Comparison of ENCODE assay signal across 12 mouse cellular contexts in genomic region chr9:108105549-108105863, GRCm38 (mm10). TPM values are rescaled to one million over a fixed set of nuclear protein-coding genes. Genes with fewer than 3 reads are reported as not detected.
DNase-seq lines count a peak whose midpoint lies in the region; ATAC-seq and TF ChIP-seq lines count a peak whose summit lies in the region.
"Had no signal": no experiment of that assay in that cellular context is flagged by ENCODE, and none has a peak within 500 bp of the region (broad histone marks: within the 10 kb centered on the region; RNA-seq: fewer than 3 reads in every experiment).

No protein-coding gene starts in this region.

- peaks cover 33% of the 10 kb centered on the region; the same call in 1 of the 2 replicates for H3K36me3 ChIP-seq in forebrain, embryonic 12.5 days (replicated peaks)
- H3K36me3 ChIP-seq in forebrain, postnatal 0 days (ENCODE audit: insufficient read depth), result peaks cover 74% of the 10 kb centered on the region
- no peaks in the 10 kb centered on the region for H3K36me3 ChIP-seq in thymus, adult 2 months (ENCODE audit: control insufficient read depth, insufficient read depth, low read length)
- no peaks in the 10 kb centered on the region for H3K36me3 ChIP-seq in liver, embryonic 14.5 days (replicated peaks; ENCODE audit: control insufficient read depth, insufficient read depth, low read depth)

- DNase-seq in forebrain, postnatal 0 days, result no peak
- no peak for DNase-seq in thymus, adult 2 months
- no peak for DNase-seq in thymus, postnatal 0 days (ENCODE audit: low spot score)
- DNase-seq in liver, embryonic 14.5 days (ENCODE audit: low read depth in 3 of 3, low spot score in 3 of 3), result no peak
- no peak for DNase-seq in layer of hippocampus, adult 9-11 months
- no peak for DNase-seq in urinary bladder, postnatal 4 days (ENCODE audit: low spot score in 2 of 2)
- no peak for DNase-seq in cerebellum, adult 18-20 months
- DNase-seq: cerebellum, adult 8-10 months; lung, adult 2 months had no signal

- no peak overlapping the region for H3K27ac ChIP-seq in forebrain, embryonic 12.5 days
- no peak overlapping the region for H3K27ac ChIP-seq in forebrain, postnatal 0 days (ENCODE audit: low read depth, low read length)
- no peak overlapping the region for H3K27ac ChIP-seq in thymus, adult 2 months (ENCODE audit: control insufficient read depth, insufficient read depth, low read length)
- H3K27ac ChIP-seq in liver, embryonic 14.5 days, result no peak overlapping the region

- peaks cover 13% of the 10 kb centered on the region for H3K4me1 ChIP-seq in forebrain, embryonic 12.5 days
- H3K4me1 ChIP-seq in forebrain, postnatal 0 days (ENCODE audit: insufficient read depth), result no peaks in the 10 kb centered on the region
- H3K4me1 ChIP-seq in thymus, adult 2 months (replicated peaks; ENCODE audit: control insufficient read depth, insufficient read depth, low read length), result peaks cover 43% of the 10 kb centered on the region
- H3K4me1 ChIP-seq in liver, embryonic 14.5 days (replicated peaks; ENCODE audit: control insufficient read depth in 2 of 2, insufficient read depth in 2 of 2, low read length in 1 of 2), result peaks cover 6% of the 10 kb centered on the region in 2 experiments; a peak in 2 of 4 replicates

- ATAC-seq in forebrain, embryonic 12.5 days (ENCODE audit: low FRiP score), result no peak
- ATAC-seq in forebrain, postnatal 0 days, result no peak
- ATAC-seq in liver, embryonic 14.5 days (ENCODE audit: insufficient read depth), result no peak

- no peak for TF ChIP-seq EP300 in liver, embryonic 14.5 days (IDR thresholded peaks at IDR 0.05; ENCODE audit: low read depth)

- H3K9me3 ChIP-seq in forebrain, embryonic 12.5 days, result no peaks in the 10 kb centered on the region
- no peaks in the 10 kb centered on the region for H3K9me3 ChIP-seq in forebrain, postnatal 0 days (ENCODE audit: low read length)
- H3K9me3 ChIP-seq in liver, embryonic 14.5 days (ENCODE audit: control insufficient read depth, low read length), result no peaks in the 10 kb centered on the region

- H3K27me3 ChIP-seq in forebrain, embryonic 12.5 days, result peaks cover 10% of the 10 kb centered on the region; the same call in 1 of the 2 replicates
- no peaks in the 10 kb centered on the region for H3K27me3 ChIP-seq in forebrain, postnatal 0 days (ENCODE audit: insufficient read depth, low read length)
- no peaks in the 10 kb centered on the region for H3K27me3 ChIP-seq in thymus, adult 2 months (ENCODE audit: control insufficient read depth, insufficient read depth, low read length)
- H3K27me3 ChIP-seq in liver, embryonic 14.5 days (ENCODE audit: control insufficient read depth, insufficient read depth, low read length), result peaks cover under 1% of the 10 kb centered on the region; the same call in 1 of the 2 replicates

- peak overlapping the region; percentile 26; the same call in 1 of the 2 replicates for H3K9ac ChIP-seq in forebrain, embryonic 12.5 days
- no peak overlapping the region for H3K9ac ChIP-seq in forebrain, postnatal 0 days
- no peak overlapping the region; the same call in 1 of the 2 replicates for H3K9ac ChIP-seq in liver, embryonic 14.5 days (replicated peaks)

- no peak for TF ChIP-seq CTCF in forebrain, postnatal 0 days (IDR thresholded peaks at IDR 0.05; ENCODE audit: low read depth)
- TF ChIP-seq CTCF in thymus, adult 2 months (IDR thresholded peaks at IDR 0.05; ENCODE audit: borderline replicate concordance, control insufficient read depth, extremely low read depth, insufficient read depth, low read length, poor library complexity), result no peak
- no peak for TF ChIP-seq CTCF in liver, embryonic 14.5 days (IDR thresholded peaks at IDR 0.05; ENCODE audit: low read depth)

- H3K4me3 ChIP-seq in forebrain, embryonic 12.5 days (replicated peaks), result no peak overlapping the region
- H3K4me3 ChIP-seq in forebrain, postnatal 0 days (ENCODE audit: low read depth, low read length), result no peak overlapping the region
- H3K4me3 ChIP-seq in thymus, adult 2 months (ENCODE audit: control insufficient read depth, insufficient read depth, low read length), result peak overlapping the region; percentile 19; the same call in 1 of the 2 replicates
- no peak overlapping the region; a peak in 1 of 4 replicates for H3K4me3 ChIP-seq in liver, embryonic 14.5 days (ENCODE audit: insufficient read depth in 1 of 2, low read depth in 2 of 2, low read length in 2 of 2)

- H3K4me2 ChIP-seq in forebrain, embryonic 12.5 days, result no peak overlapping the region
- H3K4me2 ChIP-seq in forebrain, postnatal 0 days (ENCODE audit: low read depth), result no peak overlapping the region
- H3K4me2 ChIP-seq in liver, embryonic 14.5 days (ENCODE audit: low read depth), result peak overlapping the region; percentile 62

- TF ChIP-seq POLR2A in thymus, adult 2 months (IDR thresholded peaks at IDR 0.05; ENCODE audit: control insufficient read depth, extremely low read depth, insufficient read depth, low read length, poor library complexity), result no peak

- WGBS in forebrain, embryonic 12.5 days, result 82% methylated on average over 12 of the region's 12 CpGs
- 73% methylated on average over 12 of the region's 12 CpGs for WGBS in forebrain, postnatal 0 days
- 74% methylated on average over 12 of the region's 12 CpGs for WGBS in thymus, adult 2 months
- 60% methylated on average over 12 of the region's 12 CpGs for WGBS in liver, embryonic 14.5 days (ENCODE audit: insufficient replicate concordance)

RNA-seq across cellular contexts. Expression of gene Apeh, which starts 11.1 kb away (rescaled TPM):
- polyA plus RNA-seq in forebrain, embryonic 12.5 days (2016; fragmentation: Nextera tagmentation; extraction: Ambion mirVana), result 51.1 and 56.0 TPM in 2 replicates
- 24.5 and 27.9 TPM in 2 replicates for total RNA-seq in forebrain, postnatal 0 days (2014; rRNA removed)
- polyA plus RNA-seq in forebrain, postnatal 0 days (2015; fragmentation: Nextera tagmentation; extraction: Ambion mirVana), result 28.2 and 30.0 TPM in 2 replicates
- polyA plus RNA-seq in thymus, adult 2 months (2012; rRNA removed), result 131 and 163 TPM in 2 replicates
- 48.0 and 51.4 TPM in 2 replicates for polyA plus RNA-seq in thymus, postnatal 0 days (2015; fragmentation: Nextera tagmentation; extraction: Ambion mirVana)
- 126 and 150 TPM in 2 replicates for polyA plus RNA-seq in liver, embryonic 14.5 days (2012; rRNA removed)
- polyA plus RNA-seq in liver, embryonic 14.5 days (2014; fragmentation: Nextera tagmentation; extraction: Ambion mirVana), result 153 and 172 TPM in 2 replicates

RNA-seq across cellular contexts. Expression of gene Rnf123, which starts 22.4 kb away (rescaled TPM):
- polyA plus RNA-seq in forebrain, embryonic 12.5 days (2016; fragmentation: Nextera tagmentation; extraction: Ambion mirVana), result 36.9 and 41.2 TPM in 2 replicates
- 32.0 and 35.8 TPM in 2 replicates for total RNA-seq in forebrain, postnatal 0 days (2014; rRNA removed)
- 25.4 and 37.0 TPM in 2 replicates for polyA plus RNA-seq in forebrain, postnatal 0 days (2015; fragmentation: Nextera tagmentation; extraction: Ambion mirVana)
- polyA plus RNA-seq in thymus, adult 2 months (2012; rRNA removed), result 221 and 246 TPM in 2 replicates
- 27.9 and 37.9 TPM in 2 replicates for polyA plus RNA-seq in thymus, postnatal 0 days (2015; fragmentation: Nextera tagmentation; extraction: Ambion mirVana)
- polyA plus RNA-seq in liver, embryonic 14.5 days (2012; rRNA removed), result 139 and 146 TPM in 2 replicates
- polyA plus RNA-seq in liver, embryonic 14.5 days (2014; fragmentation: Nextera tagmentation; extraction: Ambion mirVana), result 88.2 and 102 TPM in 2 replicates

RNA-seq across cellular contexts. Expression of gene Mst1, which starts 25.3 kb away (rescaled TPM):
- 0.27 and 0.41 TPM in 2 replicates for polyA plus RNA-seq in forebrain, embryonic 12.5 days (2016; fragmentation: Nextera tagmentation; extraction: Ambion mirVana)
- total RNA-seq in forebrain, postnatal 0 days (2014; rRNA removed), result 0.10 TPM in 1 of 2 replicates, not detected in the other
- polyA plus RNA-seq in forebrain, postnatal 0 days (2015; fragmentation: Nextera tagmentation; extraction: Ambion mirVana), result not detected in 2 replicates
- polyA plus RNA-seq in thymus, adult 2 months (2012; rRNA removed), result 3.3 and 3.5 TPM in 2 replicates
- polyA plus RNA-seq in thymus, postnatal 0 days (2015; fragmentation: Nextera tagmentation; extraction: Ambion mirVana), result 1.5 and 3.1 TPM in 2 replicates
- polyA plus RNA-seq in liver, embryonic 14.5 days (2012; rRNA removed), result 21.0 and 21.3 TPM in 2 replicates
- polyA plus RNA-seq in liver, embryonic 14.5 days (2014; fragmentation: Nextera tagmentation; extraction: Ambion mirVana), result 24.1 and 29.7 TPM in 2 replicates
- total RNA-seq: hematopoietic stem cell, adult 5-6 weeks; neutrophil, adult 5-6 weeks had no signal

RNA-seq across cellular contexts. Expression of gene Amigo3, which starts 52.5 kb away (rescaled TPM):
- polyA plus RNA-seq in forebrain, embryonic 12.5 days (2016; fragmentation: Nextera tagmentation; extraction: Ambion mirVana), result 3.6 and 3.8 TPM in 2 replicates
- 2.9 and 3.4 TPM in 2 replicates for total RNA-seq in forebrain, postnatal 0 days (2014; rRNA removed)
- 1.4 and 1.5 TPM in 2 replicates for polyA plus RNA-seq in forebrain, postnatal 0 days (2015; fragmentation: Nextera tagmentation; extraction: Ambion mirVana)
- 4.5 and 4.8 TPM in 2 replicates for polyA plus RNA-seq in thymus, adult 2 months (2012; rRNA removed)
- 1.7 and 2.0 TPM in 2 replicates for polyA plus RNA-seq in thymus, postnatal 0 days (2015; fragmentation: Nextera tagmentation; extraction: Ambion mirVana)
- polyA plus RNA-seq in liver, embryonic 14.5 days (2012; rRNA removed), result 0.51 and 0.75 TPM in 2 replicates
- 0.89 and 1.4 TPM in 2 replicates for polyA plus RNA-seq in liver, embryonic 14.5 days (2014; fragmentation: Nextera tagmentation; extraction: Ambion mirVana)

RNA-seq across cellular contexts. Expression of gene Gmppb, which starts 56.5 kb away (rescaled TPM):
- 18.2 and 19.3 TPM in 2 replicates for polyA plus RNA-seq in forebrain, embryonic 12.5 days (2016; fragmentation: Nextera tagmentation; extraction: Ambion mirVana)
- total RNA-seq in forebrain, postnatal 0 days (2014; rRNA removed), result 17.5 and 18.6 TPM in 2 replicates
- 15.5 and 16.0 TPM in 2 replicates for polyA plus RNA-seq in forebrain, postnatal 0 days (2015; fragmentation: Nextera tagmentation; extraction: Ambion mirVana)
- 18.0 and 20.9 TPM in 2 replicates for polyA plus RNA-seq in thymus, adult 2 months (2012; rRNA removed)
- 29.9 TPM in 2 replicates for polyA plus RNA-seq in thymus, postnatal 0 days (2015; fragmentation: Nextera tagmentation; extraction: Ambion mirVana)
- 6.7 and 12.9 TPM in 2 replicates for polyA plus RNA-seq in liver, embryonic 14.5 days (2012; rRNA removed)
- polyA plus RNA-seq in liver, embryonic 14.5 days (2014; fragmentation: Nextera tagmentation; extraction: Ambion mirVana), result 14.3 and 15.5 TPM in 2 replicates
